24 mouse cellular contexts compared by ENCODE assay signal in genomic region chr7:37681335-37681734, GRCm38 (mm10).
"Had no signal": no experiment of that assay in that cellular context is flagged by ENCODE, and none has a peak within 500 bp of the region (broad histone marks: within the 10 kb centered on the region; RNA-seq: fewer than 3 reads in every experiment).

No protein-coding gene starts in this region.

- H3K9me3 ChIP-seq: kidney, embryonic 15.5 days; limb, embryonic 10.5 days; limb, embryonic 13.5 days; liver, embryonic 12.5 days; liver, embryonic 15.5 days; lung, embryonic 15.5 days; midbrain, embryonic 10.5 days; midbrain, embryonic 13.5 days; neural tube, embryonic 13.5 days; stomach, embryonic 15.5 days had no signal

- DNase-seq: kidney, postnatal 14 days; layer of hippocampus, adult 9-11 months; liver; lung, adult 18-20 months; lung, postnatal 10 days; lung, postnatal 36 days; retina, postnatal 1 day; right cerebral cortex, postnatal 25 days; spleen, adult 18-20 months; thymus, postnatal 36 days had no signal

- H3K27ac ChIP-seq: kidney, embryonic 15.5 days; layer of hippocampus, adult 2 months; limb, embryonic 10.5 days; limb, embryonic 13.5 days; liver, embryonic 12.5 days; liver, embryonic 15.5 days; lung, embryonic 15.5 days; midbrain, embryonic 10.5 days; midbrain, embryonic 13.5 days; neural tube, embryonic 13.5 days; stomach, embryonic 15.5 days had no signal

- ATAC-seq: liver, embryonic 12.5 days; midbrain, embryonic 13.5 days; midbrain, embryonic 16.5 days had no signal

- H3K4me3 ChIP-seq: kidney, embryonic 15.5 days; layer of hippocampus, adult 2 months; limb, embryonic 10.5 days; limb, embryonic 13.5 days; liver, embryonic 12.5 days; liver, embryonic 15.5 days; lung, embryonic 15.5 days; megakaryocyte, embryonic 14.5 days; midbrain, embryonic 10.5 days; midbrain, embryonic 13.5 days; myocyte; neural tube, embryonic 13.5 days; stomach, embryonic 15.5 days had no signal

- H3K9ac ChIP-seq: kidney, embryonic 15.5 days; limb, embryonic 13.5 days; liver, embryonic 12.5 days; liver, embryonic 15.5 days; lung, embryonic 15.5 days; midbrain, embryonic 13.5 days; neural tube, embryonic 13.5 days; stomach, embryonic 15.5 days had no signal

- H3K4me2 ChIP-seq: kidney, embryonic 15.5 days; limb, embryonic 13.5 days; liver, embryonic 12.5 days; liver, embryonic 15.5 days; lung, embryonic 15.5 days; midbrain, embryonic 13.5 days; neural tube, embryonic 13.5 days; stomach, embryonic 15.5 days had no signal

- H3K36me3 ChIP-seq: kidney, embryonic 15.5 days; limb, embryonic 10.5 days; limb, embryonic 13.5 days; liver, embryonic 12.5 days; liver, embryonic 15.5 days; lung, embryonic 15.5 days; midbrain, embryonic 13.5 days; neural tube, embryonic 13.5 days; stomach, embryonic 15.5 days had no signal

- H3K4me1 ChIP-seq: kidney, embryonic 15.5 days; limb, embryonic 10.5 days; limb, embryonic 13.5 days; liver, embryonic 12.5 days; liver, embryonic 15.5 days; lung, embryonic 15.5 days; megakaryocyte, embryonic 14.5 days; neural tube, embryonic 13.5 days; stomach, embryonic 15.5 days had no signal

- H3K27me3 ChIP-seq: kidney, embryonic 15.5 days; limb, embryonic 13.5 days; liver, embryonic 12.5 days; liver, embryonic 15.5 days; lung, embryonic 15.5 days; megakaryocyte, embryonic 14.5 days; midbrain, embryonic 13.5 days; neural tube, embryonic 13.5 days; stomach, embryonic 15.5 days had no signal
